Mouse (Mus musculus): ENCODE results near the gene Cdh4. TPM values are rescaled to one million over a fixed set of nuclear protein-coding genes. Genes with fewer than 3 reads are reported as not detected.

The Cdh4 gene
- polyA plus RNA-seq, 1 experiment from 2014 or later = 37.5 TPM

DNA sequence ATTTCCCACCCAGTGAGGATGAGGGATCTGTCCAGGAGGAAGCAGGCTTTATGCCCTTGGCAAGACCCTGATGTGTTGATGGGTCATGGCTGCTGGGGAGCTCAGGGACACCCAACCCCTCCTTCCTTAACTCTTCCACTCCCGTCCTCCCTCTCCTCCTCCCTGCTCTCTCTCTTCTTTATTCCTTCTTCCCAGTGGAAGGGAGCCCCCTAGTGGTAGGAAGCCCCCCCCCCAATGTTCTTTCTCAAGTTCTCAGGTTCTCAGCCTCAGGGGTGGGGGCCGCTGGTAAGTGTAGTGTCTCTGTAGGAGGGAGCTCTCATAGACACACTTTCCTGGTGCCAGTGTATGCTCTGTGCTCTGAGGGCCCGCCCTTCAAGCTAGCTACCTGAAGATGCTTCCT, 421.0 kb downstream of the Cdh4 start:
- H3K4me1 ChIP-seq (replicated peaks) = peaks cover 5% of the 10 kb centered on the region; the same call in 1 of the 2 replicates
- no peaks in the 10 kb centered on the region for H3K36me3 ChIP-seq
- H3K4me2 ChIP-seq = no peak overlapping the region
- no peaks in the 10 kb centered on the region for H3K9me3 ChIP-seq
- H3K4me3 ChIP-seq = no peak overlapping the region
- WGBS = 68% methylated on average over 3 of the region's 3 CpGs
- no peak for ATAC-seq (ENCODE audit: low FRiP score)
- no peak overlapping the region for H3K27ac ChIP-seq
- no peak overlapping the region for H3K9ac ChIP-seq
- H3K27me3 ChIP-seq = 0 out of 2 replicates have a peak, but pooled peaks cover 3% of the 10 kb centered on the region

DNA sequence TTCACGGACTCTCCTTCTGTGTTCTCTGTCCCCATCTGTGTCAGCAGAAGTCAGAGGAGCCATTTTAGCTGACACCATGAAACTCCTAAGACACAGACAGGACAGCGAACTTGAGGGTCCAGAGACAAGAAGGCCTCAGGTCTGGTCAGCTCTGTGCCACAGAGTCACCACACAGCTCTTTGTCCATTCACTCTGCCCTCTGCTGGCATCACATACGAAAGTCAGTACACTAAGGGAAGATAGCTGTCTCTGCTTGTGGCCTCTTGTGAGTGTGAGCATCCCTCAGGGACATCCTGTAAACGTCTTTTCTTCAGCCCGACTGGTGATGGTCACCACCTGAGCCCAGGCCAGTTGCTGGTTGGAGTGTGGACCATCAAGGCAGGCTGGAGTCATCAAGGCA, 422.9 kb downstream of the Cdh4 start:
- H3K27me3 ChIP-seq = 0 out of 2 replicates have a peak, but pooled peaks cover 5% of the 10 kb centered on the region

DNA sequence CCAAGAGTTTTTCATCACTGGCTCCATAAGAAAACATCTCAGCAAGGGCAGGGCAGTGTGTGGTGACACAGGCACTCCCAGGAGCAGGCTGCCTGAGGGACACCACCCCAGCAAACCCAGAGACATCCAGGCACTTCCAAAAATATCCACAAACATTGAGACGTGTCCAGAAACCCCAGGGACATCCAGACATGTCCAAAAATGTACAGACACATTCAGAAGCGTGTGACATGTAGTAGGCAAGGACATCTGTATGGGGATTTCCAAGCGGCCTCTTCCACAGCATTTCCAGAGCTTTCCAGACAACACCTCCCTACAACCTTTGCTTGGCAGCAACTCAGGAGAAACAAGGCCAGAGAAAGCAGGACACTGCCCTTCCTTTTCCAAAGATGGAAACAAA, 425.4 kb downstream of the Cdh4 start:
- Histone ChIP-seq H3K4me1 (replicated peaks) (peaks cover 23% of the 10 kb centered on the region), H3K4me2 (no peak overlapping the region), H3K27me3 (peaks cover 12% of the 10 kb centered on the region; the same call in 1 of the 2 replicates), H3K4me3 (no peak overlapping the region), H3K27ac (no peak overlapping the region), H3K9me3 (no peaks in the 10 kb centered on the region), H3K36me3 (no peaks in the 10 kb centered on the region), H3K9ac (no peak overlapping the region)
- no peak for ATAC-seq (ENCODE audit: low FRiP score)
- WGBS = 77% methylated on average over 3 of the region's 3 CpGs

More for the DNA sequence above, 422.9 kb downstream of the Cdh4 start:
- no peak overlapping the region for H3K27ac ChIP-seq
- ATAC-seq (ENCODE audit: low FRiP score) = no peak
- peaks cover 16% of the 10 kb centered on the region for H3K4me1 ChIP-seq (replicated peaks)
- H3K36me3 ChIP-seq = no peaks in the 10 kb centered on the region
- no peaks in the 10 kb centered on the region for H3K9me3 ChIP-seq
- 73% methylated on average over 5 of the region's 5 CpGs for WGBS
- no peak overlapping the region for H3K4me2 ChIP-seq
- no peak overlapping the region for H3K4me3 ChIP-seq
- H3K9ac ChIP-seq = no peak overlapping the region

DNA sequence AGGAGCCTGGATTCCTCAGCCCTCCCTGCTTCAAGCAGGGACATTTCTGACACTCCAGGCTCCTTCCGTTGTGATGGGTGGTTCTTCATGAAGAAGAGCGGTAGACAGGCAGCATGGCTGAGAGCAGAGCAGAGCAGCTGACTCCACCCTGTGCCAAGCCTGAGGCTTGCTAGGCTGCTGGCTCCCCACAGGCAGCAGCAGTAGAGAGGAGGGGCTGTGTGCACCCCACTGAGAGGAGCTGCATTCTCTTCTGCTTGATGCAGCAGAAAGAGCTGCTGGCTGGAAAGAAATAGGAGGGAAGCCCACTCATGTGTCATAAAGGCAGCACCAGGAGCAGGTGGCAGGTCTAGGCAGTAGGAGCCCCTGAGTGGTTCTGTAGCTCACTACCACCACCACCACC, 427.6 kb downstream of the Cdh4 start:
- Histone ChIP-seq H3K36me3 (no peaks in the 10 kb centered on the region), H3K4me1 (replicated peaks) (peaks cover 19% of the 10 kb centered on the region), H3K4me2 (no peak overlapping the region), H3K4me3 (no peak overlapping the region), H3K9ac (no peak overlapping the region), H3K27ac (peak overlapping the region; percentile 58; the same call in 1 of the 2 replicates), H3K27me3 (peaks cover 12% of the 10 kb centered on the region; the same call in 1 of the 2 replicates), H3K9me3 (no peaks in the 10 kb centered on the region)
- ATAC-seq (ENCODE audit: low FRiP score) = peak; percentile 70
- WGBS = 14% methylated on average over 2 of the region's 2 CpGs

DNA sequence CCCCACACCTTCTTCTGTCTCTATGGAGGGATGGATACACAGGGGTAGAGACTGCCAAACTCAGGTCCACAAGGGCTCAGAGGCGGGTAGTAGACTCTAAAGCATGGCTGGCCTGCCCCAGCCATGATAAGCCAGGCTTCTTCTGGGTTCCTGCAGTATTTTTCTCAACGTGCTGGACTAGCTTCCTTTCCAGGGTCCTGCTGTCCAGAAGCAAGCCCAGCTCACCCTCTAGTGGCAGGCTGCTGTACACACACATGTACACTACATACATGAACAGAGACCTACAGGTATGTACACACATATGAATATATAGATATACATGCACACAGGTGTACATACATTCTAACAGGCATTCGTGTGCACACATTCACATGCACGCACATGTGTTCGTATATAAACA, 430.5 kb downstream of the Cdh4 start:
- H3K9ac ChIP-seq = no peak overlapping the region
- peak; percentile 32 for ATAC-seq (ENCODE audit: low FRiP score)
- H3K9me3 ChIP-seq = no peaks in the 10 kb centered on the region
- no peak overlapping the region for H3K4me2 ChIP-seq
- H3K36me3 ChIP-seq = no peaks in the 10 kb centered on the region
- peaks cover 21% of the 10 kb centered on the region for H3K4me1 ChIP-seq (replicated peaks)
- peak overlapping the region; percentile 35; the same call in 1 of the 2 replicates for H3K27ac ChIP-seq
- WGBS = 64% methylated on average over 5 of the region's 5 CpGs
- H3K27me3 ChIP-seq = peaks cover 12% of the 10 kb centered on the region; the same call in 1 of the 2 replicates
- no peak overlapping the region for H3K4me3 ChIP-seq

DNA sequence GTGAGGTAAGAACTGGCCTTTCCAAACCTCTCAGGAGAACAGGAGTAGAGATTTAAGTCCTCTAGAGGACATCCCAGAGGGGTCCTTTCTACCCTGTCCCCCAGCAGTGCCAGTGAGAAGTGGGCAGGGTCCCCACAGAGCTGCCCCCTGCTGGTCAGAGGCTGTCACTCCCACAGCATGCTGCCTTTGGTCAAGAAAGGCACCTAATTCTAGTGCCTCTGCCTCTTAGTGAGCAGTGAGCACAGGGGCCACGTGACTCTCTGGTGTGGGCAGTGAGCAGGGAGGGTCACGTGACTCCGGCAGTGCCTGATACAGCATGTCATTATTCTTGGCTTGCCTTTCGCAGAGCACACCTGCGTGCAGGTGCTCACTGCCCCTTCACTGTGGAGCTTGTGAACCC, 431.1 kb downstream of the Cdh4 start:
- Histone ChIP-seq H3K9ac (no peak overlapping the region), H3K27me3 (peaks cover 12% of the 10 kb centered on the region; the same call in 1 of the 2 replicates), H3K4me2 (no peak overlapping the region), H3K4me3 (no peak overlapping the region), H3K9me3 (no peaks in the 10 kb centered on the region), H3K36me3 (no peaks in the 10 kb centered on the region), H3K27ac (no peak overlapping the region), H3K4me1 (replicated peaks) (peaks cover 21% of the 10 kb centered on the region)
- no peak for ATAC-seq (ENCODE audit: low FRiP score)
- 48% methylated on average over 5 of the region's 5 CpGs for WGBS

DNA sequence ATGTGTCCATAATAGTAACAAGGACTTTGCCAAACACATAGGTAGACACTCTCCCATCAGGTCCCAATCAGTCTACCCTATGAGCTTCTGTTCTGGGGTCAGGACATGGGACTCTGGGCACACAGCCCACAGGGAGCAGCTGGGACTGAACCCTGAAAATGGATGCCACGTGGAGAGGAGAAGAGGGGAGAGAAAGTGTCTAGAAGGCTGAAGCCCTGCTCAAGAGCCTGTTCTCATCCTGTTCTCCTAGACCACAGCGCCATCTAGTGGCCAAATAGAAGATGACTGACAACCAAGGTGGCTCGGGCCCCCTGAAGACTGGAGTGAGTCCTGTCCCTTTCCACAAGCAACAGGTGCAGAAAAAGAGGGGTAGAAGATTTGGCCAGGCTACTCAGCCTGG, 432.9 kb downstream of the Cdh4 start:
- ATAC-seq (ENCODE audit: low FRiP score) = peak; percentile 28; the same call in 1 of the 2 replicates
- WGBS = 0% methylated on average over 3 of the region's 3 CpGs

DNA sequence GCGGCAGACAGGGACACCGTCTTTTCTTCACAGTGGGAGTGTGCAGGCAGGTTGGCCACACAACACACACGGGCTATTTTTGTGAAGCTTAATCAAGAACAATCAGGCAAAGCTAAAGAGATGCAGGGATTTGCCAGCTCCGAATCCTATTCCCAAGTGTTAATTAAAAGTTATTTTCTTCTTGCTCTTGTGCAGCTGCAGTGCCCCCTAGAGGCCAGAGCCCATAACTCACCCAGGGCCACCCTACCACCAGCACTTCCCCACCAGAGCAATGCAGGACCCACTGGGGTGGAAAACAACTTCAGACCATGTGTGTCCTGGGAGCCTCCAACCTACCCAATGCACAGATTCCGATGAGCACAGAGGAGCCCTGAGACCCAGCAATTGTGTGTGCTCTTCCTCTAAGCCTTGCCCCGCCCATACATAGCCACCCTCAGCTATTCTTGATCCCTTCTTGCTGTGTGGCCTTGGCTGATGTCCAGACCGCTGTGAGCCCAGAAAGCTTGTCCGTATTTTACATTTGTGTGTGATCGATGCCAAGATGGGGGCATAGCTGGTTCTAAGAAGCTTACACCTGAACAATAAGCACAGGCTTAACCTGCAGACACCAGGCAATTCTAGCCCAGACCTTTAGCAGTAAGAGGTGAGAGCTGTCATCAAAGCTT, 435.5 kb downstream of the Cdh4 start:
- no peak overlapping the region for H3K27ac ChIP-seq
- H3K4me1 ChIP-seq (replicated peaks) = 0 out of 2 replicates have a peak, but pooled peaks cover 3% of the 10 kb centered on the region
- no peak overlapping the region for H3K9ac ChIP-seq
- no peak overlapping the region for H3K4me2 ChIP-seq
- no peaks in the 10 kb centered on the region for H3K27me3 ChIP-seq
- ATAC-seq (ENCODE audit: low FRiP score) = no peak
- H3K9me3 ChIP-seq = no peaks in the 10 kb centered on the region
- no peak overlapping the region for H3K4me3 ChIP-seq
- peaks cover 5% of the 10 kb centered on the region; the same call in 1 of the 2 replicates for H3K36me3 ChIP-seq
- 72% methylated on average over 9 of the region's 9 CpGs for WGBS

More for the DNA sequence above, 432.9 kb downstream of the Cdh4 start:
- Histone ChIP-seq H3K4me2 (no peak overlapping the region), H3K36me3 (no peaks in the 10 kb centered on the region), H3K9me3 (no peaks in the 10 kb centered on the region), H3K27ac (no peak overlapping the region), H3K4me3 (no peak overlapping the region), H3K4me1 (replicated peaks) (peaks cover 9% of the 10 kb centered on the region; the same call in 1 of the 2 replicates), H3K27me3 (peaks cover 7% of the 10 kb centered on the region; the same call in 1 of the 2 replicates), H3K9ac (no peak overlapping the region)

DNA sequence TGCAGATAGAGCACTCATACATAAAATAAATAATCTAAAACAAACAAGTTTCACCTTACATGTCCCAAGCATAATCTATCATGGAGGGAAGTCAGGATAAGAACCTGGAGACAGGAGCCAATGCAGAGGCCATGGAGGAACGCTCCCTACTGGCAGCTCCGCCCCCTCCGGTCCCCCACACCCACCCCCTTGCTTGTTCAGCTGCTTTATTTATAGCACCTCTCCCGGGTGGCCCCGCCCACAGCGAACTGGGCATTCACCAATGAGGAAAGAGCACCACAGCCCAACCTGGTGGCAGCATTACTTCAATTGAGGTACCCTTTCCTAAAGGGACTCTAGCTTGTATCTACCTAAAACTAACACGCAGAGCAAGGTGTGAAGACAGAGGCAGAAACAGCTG, 442.3 kb downstream of the Cdh4 start:
- Histone ChIP-seq H3K4me3 (no peak overlapping the region), H3K36me3 (peaks cover 35% of the 10 kb centered on the region), H3K27ac (no peak overlapping the region), H3K9me3 (no peaks in the 10 kb centered on the region), H3K4me1 (replicated peaks) (no peaks in the 10 kb centered on the region), H3K9ac (no peak overlapping the region), H3K27me3 (no peaks in the 10 kb centered on the region), H3K4me2 (no peak overlapping the region)
- 48% methylated on average over 7 of the region's 7 CpGs for WGBS
- no peak for ATAC-seq (ENCODE audit: low FRiP score)

DNA sequence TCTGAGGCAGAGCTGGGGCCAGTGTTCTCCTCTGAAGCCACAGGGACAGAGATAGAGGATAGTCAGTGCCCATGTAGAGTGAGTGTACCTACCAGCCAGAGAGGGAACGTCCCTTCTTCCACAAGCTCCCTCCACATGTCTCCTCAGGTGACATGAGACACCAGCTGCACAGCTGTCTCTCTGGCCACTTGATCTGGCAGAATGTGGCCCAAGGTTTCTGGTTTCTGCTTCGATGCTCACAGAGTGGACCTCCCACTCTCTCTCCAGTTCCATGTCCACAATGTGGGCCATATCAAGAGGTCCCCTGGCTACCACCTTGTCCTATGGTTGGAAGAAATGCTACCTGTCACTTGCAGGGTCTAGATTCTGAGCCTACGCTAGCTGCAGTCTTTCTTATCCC, 448.8 kb downstream of the Cdh4 start:
- WGBS = 83% methylated on average over 3 of the region's 3 CpGs
- H3K4me3 ChIP-seq = no peak overlapping the region
- no peak for ATAC-seq (ENCODE audit: low FRiP score)

DNA sequence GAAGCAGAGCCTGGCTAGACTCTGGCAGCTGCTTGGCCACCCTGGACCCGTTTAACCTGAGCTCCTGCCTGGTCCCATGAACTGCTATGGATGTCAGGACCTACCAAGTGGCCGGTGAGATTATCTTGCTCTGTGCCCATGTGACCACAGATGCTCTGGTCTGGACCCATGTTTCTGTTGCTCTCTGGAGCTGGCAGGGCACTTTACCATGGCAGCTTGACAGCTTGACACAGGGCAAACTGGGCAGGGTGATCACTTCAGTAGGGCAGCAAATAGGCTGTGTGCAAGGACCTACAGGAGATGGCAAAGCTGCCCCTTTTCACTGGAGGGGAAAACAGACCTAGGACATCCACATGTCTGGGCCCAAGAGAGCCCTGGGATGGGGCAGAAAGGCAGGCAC, 454.7 kb downstream of the Cdh4 start:
- no peak for ATAC-seq (ENCODE audit: low FRiP score)
- Histone ChIP-seq H3K4me2 (no peak overlapping the region), H3K4me1 (replicated peaks) (no peaks in the 10 kb centered on the region), H3K9me3 (no peaks in the 10 kb centered on the region), H3K4me3 (no peak overlapping the region), H3K36me3 (peaks cover 8% of the 10 kb centered on the region; the same call in 1 of the 2 replicates), H3K27ac (no peak overlapping the region), H3K9ac (no peak overlapping the region), H3K27me3 (no peaks in the 10 kb centered on the region)
- WGBS = 84% methylated on average over 2 of the region's 2 CpGs

More for the DNA sequence above, 448.8 kb downstream of the Cdh4 start:
- peaks cover 44% of the 10 kb centered on the region for H3K36me3 ChIP-seq
- H3K27ac ChIP-seq = no peak overlapping the region
- no peaks in the 10 kb centered on the region for H3K9me3 ChIP-seq
- H3K4me1 ChIP-seq (replicated peaks) = no peaks in the 10 kb centered on the region
- H3K27me3 ChIP-seq = no peaks in the 10 kb centered on the region
- H3K4me2 ChIP-seq = no peak overlapping the region
- no peak overlapping the region for H3K9ac ChIP-seq

DNA sequence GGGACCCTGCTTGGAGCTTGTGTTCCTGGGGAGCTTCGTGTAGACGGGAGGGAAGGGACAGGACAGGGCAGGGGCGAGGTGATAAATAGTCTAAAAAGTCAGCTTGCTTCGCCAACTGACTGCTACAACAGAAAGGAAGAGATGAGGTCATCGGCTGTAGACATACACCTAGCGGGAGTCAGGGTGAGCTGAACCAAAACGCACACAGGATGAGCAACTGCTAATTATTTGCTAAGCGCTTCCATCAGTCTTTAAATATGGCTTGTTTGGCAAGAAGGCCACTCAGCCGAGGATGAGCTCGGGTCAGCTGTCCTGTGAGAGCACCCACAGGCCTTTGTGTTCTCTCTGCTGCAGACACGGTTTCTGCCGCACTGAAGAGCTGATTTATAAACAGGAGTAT, 470.7 kb downstream of the Cdh4 start:
- Histone ChIP-seq H3K27ac (no peak overlapping the region), H3K9ac (peak overlapping the region; percentile 49; the same call in 1 of the 2 replicates), H3K36me3 (peaks cover 45% of the 10 kb centered on the region), H3K27me3 (no peaks in the 10 kb centered on the region), H3K4me2 (no peak overlapping the region), H3K4me3 (no peak overlapping the region), H3K9me3 (no peaks in the 10 kb centered on the region), H3K4me1 (replicated peaks) (peaks cover 5% of the 10 kb centered on the region)
- no peak for ATAC-seq (ENCODE audit: low FRiP score)
- 29% methylated on average over 12 of the region's 12 CpGs for WGBS

DNA sequence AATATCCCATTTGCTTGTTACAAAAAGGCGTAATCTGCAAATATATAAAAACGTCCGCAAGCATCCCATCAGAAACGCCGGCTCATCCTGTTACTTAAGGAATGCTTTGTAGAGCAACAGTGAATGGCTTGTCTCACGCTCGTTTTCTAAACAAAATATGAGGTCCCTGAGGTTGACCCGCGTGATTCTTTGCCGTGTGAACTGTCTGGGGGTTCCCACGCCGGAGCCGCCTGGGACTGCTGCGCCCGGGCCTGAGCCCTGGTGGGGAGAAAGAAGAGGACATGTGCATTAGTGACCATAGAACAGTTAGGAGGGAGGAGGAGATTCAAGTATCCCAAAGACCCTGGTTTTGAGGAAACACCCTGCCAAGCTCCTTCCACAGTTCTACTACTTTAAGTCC, 471.1 kb downstream of the Cdh4 start:
- no peaks in the 10 kb centered on the region for H3K9me3 ChIP-seq
- peaks cover 5% of the 10 kb centered on the region for H3K4me1 ChIP-seq (replicated peaks)
- ATAC-seq (ENCODE audit: low FRiP score) = no peak
- H3K27ac ChIP-seq = no peak overlapping the region
- peaks cover 45% of the 10 kb centered on the region for H3K36me3 ChIP-seq
- 28% methylated on average over 15 of the region's 15 CpGs for WGBS
- no peak overlapping the region for H3K4me2 ChIP-seq
- no peak overlapping the region for H3K4me3 ChIP-seq
- peak overlapping the region; percentile 49; the same call in 1 of the 2 replicates for H3K9ac ChIP-seq
- H3K27me3 ChIP-seq = no peaks in the 10 kb centered on the region
